Mouse (Mus musculus) midbrain, embryonic 12.5 days (tissue): ENCODE results near the gene Frmd4b. TPM values are rescaled to one million over a fixed set of nuclear protein-coding genes. Genes with fewer than 3 reads are reported as not detected.

Experiments used
- ATAC-seq: fragments of 200-750 bp; cut with Nextera tagmentation; 2 replicates; pipeline ENCODE4 v1.8.0; 2017; ENCODE audit warnings: low read depth, moderate TSS enrichment, moderate library complexity; ENCODE audit not compliant: low FRiP score
- H3K27ac ChIP-seq: fragments of 300-500 bp; sonication (generic); replicated peaks from 2 replicates; pipeline ENCODE4 v1.5.1; 2016; ENCODE audit warnings: mild to moderate bottlenecking
- H3K27me3 ChIP-seq: fragments of 300-500 bp; sonication (generic); 2 replicates; pipeline ENCODE4 v1.6.1; 2016; ENCODE audit warnings: mild to moderate bottlenecking
- H3K36me3 ChIP-seq: fragments of 300-500 bp; sonication (generic); 2 replicates; pipeline ENCODE4 v1.6.1; 2016
- H3K4me1 ChIP-seq: fragments of 300-500 bp; sonication (generic); 2 replicates; pipeline ENCODE4 v1.6.1; 2016
- H3K4me2 ChIP-seq: fragments of 300-500 bp; sonication (generic); replicated peaks from 2 replicates; pipeline ENCODE4 v1.6.1; 2016; ENCODE audit warnings: mild to moderate bottlenecking, moderate library complexity
- H3K4me3 ChIP-seq: fragments of 300-500 bp; sonication (generic); 2 replicates; pipeline ENCODE4 v1.5.1; 2016; ENCODE audit warnings: mild to moderate bottlenecking
- H3K9ac ChIP-seq: fragments of 300-500 bp; sonication (generic); replicated peaks from 2 replicates; pipeline ENCODE4 v1.6.1; 2016; ENCODE audit warnings: mild to moderate bottlenecking, moderate library complexity
- H3K9me3 ChIP-seq: fragments of 300-500 bp; sonication (generic); 2 replicates; pipeline ENCODE4 v1.6.1; 2016; ENCODE audit warnings: mild to moderate bottlenecking
- WGBS: fragments of 180-500 bp; shearing (Covaris S2); methylation state at CpG from one replicate; pipeline ENCODE4 v1.1.7; 2016; 5-methylcytosine and 5-hydroxymethylcytosine counted together
- polyA plus RNA-seq: library from polyadenylated mRNA; unstranded; fragments of >200 nt; fragmentation: Nextera tagmentation; extraction: Ambion mirVana; gene quantifications from 2 replicates; pipeline ENCODE4 v1.2.1, GENCODE M21; 2016

Gene Frmd4b
- polyA plus RNA-seq, 1 experiment from 2014 or later, result 33.8 TPM

DNA sequence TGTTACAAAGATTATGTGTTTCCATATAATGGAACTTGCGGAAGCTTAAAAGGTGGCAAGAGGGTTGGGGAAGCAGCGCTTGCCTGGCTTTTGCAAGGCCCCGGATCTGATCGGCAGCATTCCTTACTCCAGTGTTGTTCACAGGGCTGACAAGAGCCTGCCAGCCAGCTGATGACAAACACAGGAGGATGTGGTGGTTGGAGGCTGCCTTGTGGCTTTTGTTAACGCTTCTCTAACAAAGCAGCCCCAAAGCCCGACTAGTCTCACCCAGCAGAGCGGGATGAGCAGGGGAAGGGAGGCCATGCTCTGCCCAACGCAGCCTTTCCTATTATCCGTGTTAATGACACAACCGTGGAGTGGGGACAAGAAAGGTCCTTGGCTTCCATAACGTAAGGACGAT lies 295.2 kb downstream of the Frmd4b start:
- H3K4me3 ChIP-seq, result no peak overlapping the region
- no peak overlapping the region for H3K9ac ChIP-seq
- H3K4me1 ChIP-seq, result no peaks in the 10 kb centered on the region
- H3K27ac ChIP-seq, result no peak overlapping the region
- H3K36me3 ChIP-seq, result peaks cover 31% of the 10 kb centered on the region
- no peaks in the 10 kb centered on the region for H3K27me3 ChIP-seq
- WGBS, result 64% methylated on average over 12 of the region's 12 CpGs
- no peak for ATAC-seq
- H3K4me2 ChIP-seq, result no peak overlapping the region
- no peaks in the 10 kb centered on the region for H3K9me3 ChIP-seq

DNA sequence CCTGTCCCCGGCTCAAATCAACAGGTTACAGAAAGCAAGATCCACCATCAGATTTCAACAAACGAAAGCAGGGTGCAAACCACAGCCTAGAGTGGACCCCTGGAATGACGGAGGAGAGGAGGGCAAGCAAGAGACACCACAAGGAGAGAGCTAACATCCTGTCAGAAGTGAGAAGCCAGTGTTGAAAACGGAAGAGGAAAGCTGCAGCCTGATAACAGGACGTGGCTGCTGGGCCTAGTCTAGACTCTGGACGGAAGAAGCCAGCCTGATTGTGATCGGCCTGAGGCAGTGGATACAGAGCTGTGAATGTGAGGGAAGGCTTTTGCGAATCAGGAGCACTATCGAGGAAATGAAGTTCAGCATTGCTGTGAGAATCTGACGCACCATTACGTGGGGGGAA lies 296.2 kb downstream of the Frmd4b start:
- H3K4me2 ChIP-seq, result no peak overlapping the region
- H3K4me1 ChIP-seq, result no peaks in the 10 kb centered on the region
- no peaks in the 10 kb centered on the region for H3K9me3 ChIP-seq
- H3K4me3 ChIP-seq, result no peak overlapping the region
- H3K36me3 ChIP-seq, result peaks cover 23% of the 10 kb centered on the region
- 82% methylated on average over 11 of the region's 11 CpGs for WGBS
- ATAC-seq, result no peak
- no peak overlapping the region for H3K9ac ChIP-seq
- H3K27ac ChIP-seq, result no peak overlapping the region
- no peaks in the 10 kb centered on the region for H3K27me3 ChIP-seq

DNA sequence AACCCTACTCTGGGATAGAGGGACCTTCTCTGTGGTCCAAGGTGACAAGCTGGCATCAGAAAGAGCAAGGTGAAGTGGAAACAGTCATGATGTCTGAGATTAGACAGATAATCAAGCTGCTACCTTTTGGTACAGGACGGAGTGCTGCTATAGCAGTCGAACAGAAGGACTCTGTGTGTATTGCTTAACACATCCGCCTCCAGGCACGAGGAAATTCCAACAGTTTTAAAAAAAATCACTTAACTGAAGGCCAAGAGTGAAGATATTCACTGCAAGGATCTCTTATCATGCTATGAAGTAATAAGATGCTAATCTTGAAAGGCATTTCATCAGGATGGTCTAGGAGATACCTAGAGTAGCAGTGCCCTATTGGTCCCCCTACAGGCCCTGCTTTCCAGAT lies 298.3 kb downstream of the Frmd4b start:
- Histone ChIP-seq H3K27ac (no peak overlapping the region), H3K36me3 (peaks cover 14% of the 10 kb centered on the region; the same call in 1 of the 2 replicates), H3K4me3 (no peak overlapping the region), H3K4me1 (no peaks in the 10 kb centered on the region), H3K9ac (no peak overlapping the region), H3K9me3 (no peaks in the 10 kb centered on the region), H3K4me2 (no peak overlapping the region), H3K27me3 (no peaks in the 10 kb centered on the region)
- 75% methylated on average over 4 of the region's 4 CpGs for WGBS
- ATAC-seq, result no peak

DNA sequence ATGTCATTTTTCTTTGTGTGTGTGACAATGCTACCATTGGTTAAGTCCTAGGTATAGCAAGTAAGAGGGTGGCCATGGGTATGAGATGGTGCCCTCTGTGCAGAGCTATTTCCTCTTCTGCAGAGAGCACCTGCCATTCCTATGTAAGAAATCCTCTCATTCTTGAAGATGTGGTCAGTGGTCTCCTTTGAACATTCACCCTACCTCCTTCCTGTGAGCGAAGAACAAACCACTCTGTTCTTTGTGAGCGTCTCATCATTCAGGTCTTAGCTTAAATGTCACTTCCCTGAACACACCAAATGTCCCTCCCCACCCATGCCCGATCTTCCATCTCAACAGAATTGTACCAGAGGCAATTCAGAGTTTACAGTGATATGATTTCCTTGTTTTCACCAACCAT lies 299.4 kb downstream of the Frmd4b start:
- 92% methylated on average over 3 of the region's 3 CpGs for WGBS
- Histone ChIP-seq H3K4me3 (no peak overlapping the region), H3K9me3 (no peaks in the 10 kb centered on the region), H3K9ac (no peak overlapping the region), H3K4me2 (no peak overlapping the region), H3K27me3 (peaks cover 4% of the 10 kb centered on the region; the same call in 1 of the 2 replicates), H3K4me1 (peaks cover 5% of the 10 kb centered on the region; the same call in 1 of the 2 replicates), H3K36me3 (peaks cover 9% of the 10 kb centered on the region; the same call in 1 of the 2 replicates), H3K27ac (no peak overlapping the region)
- no peak for ATAC-seq

DNA sequence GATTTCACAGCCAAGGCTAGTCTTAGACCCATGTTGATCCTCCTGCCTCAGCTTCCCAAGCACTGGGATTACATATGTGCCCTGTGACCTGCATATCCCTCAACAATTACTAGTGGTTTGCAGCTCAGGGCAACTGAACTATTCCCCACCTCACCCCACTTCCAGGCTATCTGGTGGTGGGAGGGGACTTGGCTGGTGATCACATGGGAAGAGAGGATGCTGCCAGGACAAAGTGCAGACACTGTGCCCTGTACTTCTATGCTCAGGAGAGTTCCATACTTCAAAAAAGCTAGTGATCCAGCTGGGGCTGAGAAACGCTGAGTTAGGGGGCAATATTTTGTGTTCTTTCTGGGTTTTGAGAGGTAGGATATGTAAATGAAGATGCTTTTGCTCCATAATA lies 300.6 kb downstream of the Frmd4b start:
- WGBS, result 97% methylated on average over 1 of the region's 1 CpGs
- H3K9ac ChIP-seq, result no peak overlapping the region
- no peak for ATAC-seq

DNA sequence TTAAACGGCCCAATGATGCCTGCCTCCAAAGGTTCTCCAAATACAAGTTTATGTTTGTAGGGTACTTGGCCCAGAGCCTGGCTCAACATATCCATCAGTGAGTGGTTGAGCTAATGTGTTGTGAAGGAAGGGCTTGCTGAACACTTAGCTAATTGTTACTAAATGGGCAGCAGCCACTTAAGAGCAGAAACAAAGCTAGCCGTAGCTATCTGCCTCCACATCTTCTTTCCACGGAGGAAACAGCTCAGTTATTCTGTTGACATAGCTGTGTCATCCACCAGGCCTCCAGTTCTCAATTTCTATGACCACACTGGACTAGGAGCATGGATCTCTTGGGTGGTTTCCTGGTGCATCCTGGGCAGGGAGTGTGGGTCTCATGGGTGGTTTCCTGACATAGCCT lies 302.0 kb downstream of the Frmd4b start:
- H3K36me3 ChIP-seq, result no peaks in the 10 kb centered on the region
- no peak for ATAC-seq
- no peak overlapping the region for H3K9ac ChIP-seq
- H3K4me1 ChIP-seq, result peaks cover 24% of the 10 kb centered on the region
- H3K27me3 ChIP-seq, result peaks cover 13% of the 10 kb centered on the region; the same call in 1 of the 2 replicates
- H3K27ac ChIP-seq, result no peak overlapping the region
- no peak overlapping the region for H3K4me2 ChIP-seq
- no peak overlapping the region for H3K4me3 ChIP-seq
- no peaks in the 10 kb centered on the region for H3K9me3 ChIP-seq
- WGBS, result 78% methylated on average over 3 of the region's 3 CpGs

More for the DNA sequence above, 300.6 kb downstream of the Frmd4b start:
- Histone ChIP-seq H3K27me3 (peaks cover 5% of the 10 kb centered on the region; the same call in 1 of the 2 replicates), H3K4me2 (no peak overlapping the region), H3K4me1 (peaks cover 16% of the 10 kb centered on the region), H3K36me3 (peaks cover 3% of the 10 kb centered on the region; the same call in 1 of the 2 replicates), H3K4me3 (no peak overlapping the region), H3K9me3 (no peaks in the 10 kb centered on the region), H3K27ac (no peak overlapping the region)

DNA sequence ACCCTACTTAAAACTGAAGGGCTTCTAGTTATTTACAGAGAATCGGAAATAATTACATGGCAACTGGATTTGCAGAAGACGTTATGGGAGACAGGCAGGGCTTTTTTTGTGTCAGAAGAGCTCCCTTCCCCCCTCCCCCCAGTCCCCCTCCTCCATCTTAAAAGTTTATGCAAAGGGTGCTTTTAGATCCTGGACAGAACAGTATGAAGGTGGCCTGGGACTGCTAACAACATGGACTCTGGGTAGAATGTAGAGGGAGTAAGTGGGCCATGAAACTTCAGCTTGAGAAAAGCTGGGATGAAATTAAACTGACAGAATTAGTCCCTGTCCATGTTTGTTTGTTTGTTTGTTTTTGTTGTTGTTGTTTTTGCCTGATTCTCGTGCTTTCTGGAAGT lies 304.8 kb downstream of the Frmd4b start:
- Histone ChIP-seq H3K4me2 (peak overlapping the region; percentile 57), H3K4me1 (peaks cover 24% of the 10 kb centered on the region), H3K27ac (no peak overlapping the region), H3K4me3 (peak overlapping the region; percentile 33), H3K36me3 (peaks cover 5% of the 10 kb centered on the region; the same call in 1 of the 2 replicates), H3K9ac (0 out of 2 replicates have a peak overlapping the region, but pooled peaks have one; percentile 11), H3K27me3 (peaks cover 13% of the 10 kb centered on the region; the same call in 1 of the 2 replicates), H3K9me3 (no peaks in the 10 kb centered on the region)
- peak; percentile 38; the same call in 1 of the 2 replicates for ATAC-seq
- WGBS, result 14% methylated on average over 3 of the region's 3 CpGs

DNA sequence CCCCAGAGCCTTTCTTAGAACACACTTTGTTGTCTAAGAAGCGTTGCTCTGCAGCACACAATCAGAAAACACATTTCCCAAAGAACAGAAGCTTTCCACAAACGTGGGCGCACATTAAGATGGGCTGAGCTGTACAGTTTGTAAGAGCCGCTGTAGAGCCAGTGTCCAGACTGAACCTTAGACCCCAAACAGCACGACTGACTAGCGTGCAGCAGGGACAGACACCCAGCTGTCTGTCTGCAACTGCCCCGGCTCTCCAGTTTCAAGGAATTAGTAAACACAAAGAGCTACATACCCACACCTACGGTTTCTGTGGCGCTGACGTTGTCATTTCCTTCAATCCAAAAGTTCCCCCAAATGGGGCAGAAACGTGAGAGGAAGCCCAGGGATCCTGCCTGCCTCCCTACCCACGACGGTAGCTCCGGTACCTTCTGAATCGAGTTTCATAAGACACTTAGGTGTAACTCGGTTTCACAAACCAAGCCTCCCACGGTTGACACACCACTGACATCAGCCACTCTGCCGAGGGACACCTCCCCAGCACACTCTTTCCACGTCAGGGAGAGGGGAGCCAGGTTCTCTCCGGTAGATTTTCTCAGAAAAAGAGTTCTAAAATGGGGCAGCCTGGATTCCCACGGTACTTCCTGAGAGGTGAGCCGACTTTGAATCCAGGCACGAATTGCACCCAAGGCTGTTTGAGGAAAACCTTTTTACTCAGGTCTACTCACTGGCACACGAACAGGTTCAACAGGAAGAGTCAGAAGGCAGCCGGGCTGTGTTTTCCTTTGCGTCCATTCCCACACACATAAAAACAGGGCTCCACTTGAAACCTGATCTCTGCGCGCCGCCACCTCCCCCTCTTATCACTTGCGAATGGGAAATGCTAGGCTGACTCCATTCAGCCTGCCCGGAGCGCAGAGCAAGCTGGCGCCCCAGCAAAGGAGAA lies 305.5 kb downstream of the Frmd4b start:
- Histone ChIP-seq H3K4me1 (peaks cover 24% of the 10 kb centered on the region), H3K9ac (0 out of 2 replicates have a peak overlapping the region, but pooled peaks have one; percentile 11), H3K27ac (no peak overlapping the region), H3K4me3 (peak overlapping the region; percentile 33), H3K9me3 (no peaks in the 10 kb centered on the region), H3K36me3 (peaks cover 7% of the 10 kb centered on the region; the same call in 1 of the 2 replicates), H3K27me3 (peaks cover 13% of the 10 kb centered on the region; the same call in 1 of the 2 replicates), H3K4me2 (peak overlapping the region; percentile 57)
- ATAC-seq, result peak; percentile 73; the same call in 1 of the 2 replicates
- WGBS, result 3% methylated on average over 33 of the region's 33 CpGs

DNA sequence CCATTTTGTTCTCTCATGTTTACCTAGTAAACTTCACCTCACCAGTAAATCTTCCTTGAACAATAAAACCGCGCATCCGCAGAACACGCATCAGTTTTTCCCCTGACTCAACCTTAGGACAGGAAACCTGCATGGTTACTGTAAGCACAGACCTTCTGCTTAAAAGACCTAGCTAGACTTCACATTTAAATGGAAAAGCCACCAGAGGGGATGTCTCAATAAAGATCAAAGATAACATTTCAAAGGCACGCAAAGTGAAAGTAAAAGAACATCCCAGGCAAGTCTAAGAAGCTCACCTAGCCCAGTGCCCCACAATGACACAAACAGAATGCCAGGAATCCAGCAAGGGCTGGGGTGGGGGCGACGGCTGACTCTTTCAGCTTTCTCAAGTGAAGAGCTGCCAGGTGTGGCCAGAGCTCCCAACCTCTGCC lies 306.4 kb downstream of the Frmd4b start:
- peaks cover 14% of the 10 kb centered on the region; the same call in 1 of the 2 replicates for H3K36me3 ChIP-seq
- 47% methylated on average over 7 of the region's 7 CpGs for WGBS
- H3K4me1 ChIP-seq, result peaks cover 24% of the 10 kb centered on the region
- H3K9me3 ChIP-seq, result no peaks in the 10 kb centered on the region
- H3K27me3 ChIP-seq, result peaks cover 13% of the 10 kb centered on the region; the same call in 1 of the 2 replicates
- no peak overlapping the region for H3K9ac ChIP-seq
- no peak for ATAC-seq
- H3K4me2 ChIP-seq, result peak overlapping the region; percentile 57; the same call in 1 of the 2 replicates
- H3K27ac ChIP-seq, result no peak overlapping the region
- H3K4me3 ChIP-seq, result no peak overlapping the region

DNA sequence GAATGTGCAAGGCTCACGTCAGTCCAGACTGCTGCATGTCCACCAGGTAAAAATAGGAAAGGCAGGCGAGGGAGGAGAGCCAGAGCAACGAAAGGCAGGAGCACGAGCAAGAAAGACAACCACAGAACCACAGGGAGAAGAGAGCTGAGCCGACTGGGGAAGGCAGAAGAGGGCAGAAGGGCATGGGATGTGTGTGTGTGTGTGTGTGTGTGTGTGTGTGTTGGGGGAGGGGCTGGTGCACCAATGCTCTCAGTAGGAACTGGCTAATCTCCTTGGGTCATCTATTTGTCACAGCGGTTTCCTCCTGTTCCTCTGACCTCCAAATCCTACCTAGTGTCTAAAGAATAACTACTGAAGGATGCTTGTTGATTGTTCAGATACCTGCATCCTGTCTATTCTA lies 308.2 kb downstream of the Frmd4b start:
- Histone ChIP-seq H3K27ac (no peak overlapping the region), H3K36me3 (peaks cover 28% of the 10 kb centered on the region), H3K4me2 (no peak overlapping the region), H3K9me3 (no peaks in the 10 kb centered on the region), H3K9ac (no peak overlapping the region), H3K4me1 (peaks cover 24% of the 10 kb centered on the region), H3K27me3 (peaks cover 13% of the 10 kb centered on the region; the same call in 1 of the 2 replicates), H3K4me3 (no peak overlapping the region)
- ATAC-seq, result no peak
- WGBS, result 36% methylated on average over 6 of the region's 6 CpGs

DNA sequence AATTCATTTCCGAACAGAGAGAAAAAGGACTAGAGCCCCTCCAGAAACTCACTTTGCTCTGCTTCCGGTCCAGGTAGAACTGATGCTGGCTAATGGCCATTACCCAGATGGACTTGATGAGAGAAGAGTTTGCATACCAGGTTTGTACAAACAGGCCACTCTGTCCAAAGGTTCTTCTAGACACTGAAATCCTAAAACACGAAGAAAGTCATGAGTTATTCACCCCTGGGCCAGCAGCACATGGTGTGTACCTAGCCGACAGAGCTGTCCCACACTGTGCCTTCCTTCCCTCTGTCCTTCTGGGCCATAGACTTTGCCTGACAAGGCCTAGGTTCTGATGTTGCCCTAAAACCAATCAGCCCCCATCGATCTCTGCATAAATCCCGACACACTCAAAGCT lies 308.8 kb downstream of the Frmd4b start:
- no peak for ATAC-seq
- Histone ChIP-seq H3K9me3 (no peaks in the 10 kb centered on the region), H3K4me1 (peaks cover 24% of the 10 kb centered on the region), H3K27ac (no peak overlapping the region), H3K4me2 (no peak overlapping the region), H3K36me3 (peaks cover 34% of the 10 kb centered on the region), H3K4me3 (no peak overlapping the region), H3K9ac (no peak overlapping the region), H3K27me3 (peaks cover 13% of the 10 kb centered on the region; the same call in 1 of the 2 replicates)
- WGBS, result 81% methylated on average over 6 of the region's 6 CpGs

DNA sequence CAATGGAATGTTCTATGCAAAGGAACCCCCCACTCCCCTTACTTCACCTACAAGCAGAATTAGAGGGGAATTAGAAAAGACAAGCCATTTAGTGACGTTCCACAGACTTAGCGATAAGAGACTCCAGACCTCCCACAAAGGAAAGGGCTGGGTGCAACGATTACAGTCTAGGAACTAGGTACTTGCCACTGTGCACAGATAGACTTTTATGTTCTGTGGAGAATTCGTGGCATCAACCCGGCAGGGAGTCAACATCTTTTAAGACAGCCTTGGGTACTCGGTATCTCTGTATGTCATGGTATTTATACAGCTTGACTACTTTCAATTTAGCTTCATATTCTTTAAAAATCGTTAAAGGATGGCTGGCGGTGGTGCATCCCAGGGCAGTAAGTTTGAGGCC lies 310.1 kb downstream of the Frmd4b start:
- Histone ChIP-seq H3K27ac (no peak overlapping the region), H3K27me3 (peaks cover 9% of the 10 kb centered on the region; the same call in 1 of the 2 replicates), H3K9ac (no peak overlapping the region), H3K9me3 (no peaks in the 10 kb centered on the region), H3K4me2 (no peak overlapping the region), H3K36me3 (peaks cover 40% of the 10 kb centered on the region), H3K4me1 (peaks cover 13% of the 10 kb centered on the region), H3K4me3 (no peak overlapping the region)
- 80% methylated on average over 8 of the region's 8 CpGs for WGBS
- no peak for ATAC-seq
